Mouse (Mus musculus): ENCODE results near the gene Cda. TPM values are rescaled to one million over a fixed set of nuclear protein-coding genes. Genes with fewer than 3 reads are reported as not detected.

Cda gene
- polyA plus RNA-seq, 1 experiment: not detected

GRCm38 (mm10) chr4:138361370-138361821 lies 6.4 kb downstream of the Cda start:
- TF ChIP-seq CTCF (IDR thresholded peaks at IDR 0.05; ENCODE audit: control insufficient read depth, insufficient read depth, low read length): no peak
- TF ChIP-seq POLR2A (IDR thresholded peaks at IDR 0.05; ENCODE audit: borderline replicate concordance, control insufficient read depth, low read depth, low read length): no peak
- Histone ChIP-seq H3K27ac (ENCODE audit: control insufficient read depth, insufficient read depth, low read depth, low read length, poor library complexity) (no peak overlapping the region), H3K4me3 (replicated peaks; ENCODE audit: control insufficient read depth, low read depth, low read length) (no peak overlapping the region), H3K4me1 (ENCODE audit: control insufficient read depth, insufficient read depth, low read length) (no peaks in the 10 kb centered on the region)
- WGBS: 40% methylated on average over 11 of the region's 11 CpGs

- Histone ChIP-seq H3K4me1 (ENCODE audit: control insufficient read depth, insufficient read depth, low read length) (no peaks in the 10 kb centered on the region), H3K4me3 (replicated peaks; ENCODE audit: control insufficient read depth, low read depth, low read length) (no peak overlapping the region), H3K27ac (ENCODE audit: control insufficient read depth, insufficient read depth, low read depth, low read length, poor library complexity) (no peak overlapping the region)
- TF ChIP-seq POLR2A (IDR thresholded peaks at IDR 0.05; ENCODE audit: borderline replicate concordance, control insufficient read depth, low read depth, low read length) (no peak), CTCF (IDR thresholded peaks at IDR 0.05; ENCODE audit: control insufficient read depth, insufficient read depth, low read length) (no peak)
- 59% methylated on average over 3 of the region's 3 CpGs for WGBS
Observed at GRCm38 (mm10) chr4:138358176-138358575, 9.6 kb downstream of the Cda start.

DNA sequence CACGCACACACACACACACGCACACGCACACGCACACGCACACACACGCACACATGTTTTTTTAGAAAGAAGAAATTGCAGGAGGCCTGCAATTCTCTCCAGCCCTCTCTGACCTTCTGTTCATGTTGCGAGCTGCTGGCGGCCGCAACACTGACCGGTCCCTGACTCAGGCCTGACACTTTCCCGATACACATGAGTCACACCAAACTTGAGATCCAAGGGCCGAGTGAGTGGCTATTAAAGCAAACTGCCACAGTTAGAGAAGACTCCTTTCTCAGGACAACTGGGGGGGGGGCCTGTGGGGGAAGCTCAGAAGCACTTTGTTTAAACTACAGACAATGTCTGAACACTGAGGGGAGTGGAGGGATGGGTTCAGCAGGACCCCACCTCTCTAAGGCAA lies 11.2 kb downstream of the Cda start:
- Histone ChIP-seq H3K4me1 (ENCODE audit: control insufficient read depth, insufficient read depth, low read length) (no peaks in the 10 kb centered on the region), H3K4me3 (replicated peaks; ENCODE audit: control insufficient read depth, low read depth, low read length) (no peak overlapping the region), H3K27ac (ENCODE audit: control insufficient read depth, insufficient read depth, low read depth, low read length, poor library complexity) (no peak overlapping the region)
- WGBS: 89% methylated on average over 12 of the region's 12 CpGs
- TF ChIP-seq POLR2A (IDR thresholded peaks at IDR 0.05; ENCODE audit: borderline replicate concordance, control insufficient read depth, low read depth, low read length) (no peak), CTCF (IDR thresholded peaks at IDR 0.05; ENCODE audit: control insufficient read depth, insufficient read depth, low read length) (no peak)

GRCm38 (mm10) chr4:138356141-138356540 lies 11.7 kb downstream of the Cda start:
- H3K4me3 ChIP-seq (replicated peaks; ENCODE audit: control insufficient read depth, low read depth, low read length): no peak overlapping the region
- H3K4me1 ChIP-seq (ENCODE audit: control insufficient read depth, insufficient read depth, low read length): no peaks in the 10 kb centered on the region
- no peak overlapping the region for H3K27ac ChIP-seq (ENCODE audit: control insufficient read depth, insufficient read depth, low read depth, low read length, poor library complexity)
- 75% methylated on average over 8 of the region's 8 CpGs for WGBS
- TF ChIP-seq CTCF (IDR thresholded peaks at IDR 0.05; ENCODE audit: control insufficient read depth, insufficient read depth, low read length) (no peak), POLR2A (IDR thresholded peaks at IDR 0.05; ENCODE audit: borderline replicate concordance, control insufficient read depth, low read depth, low read length) (no peak)

DNA sequence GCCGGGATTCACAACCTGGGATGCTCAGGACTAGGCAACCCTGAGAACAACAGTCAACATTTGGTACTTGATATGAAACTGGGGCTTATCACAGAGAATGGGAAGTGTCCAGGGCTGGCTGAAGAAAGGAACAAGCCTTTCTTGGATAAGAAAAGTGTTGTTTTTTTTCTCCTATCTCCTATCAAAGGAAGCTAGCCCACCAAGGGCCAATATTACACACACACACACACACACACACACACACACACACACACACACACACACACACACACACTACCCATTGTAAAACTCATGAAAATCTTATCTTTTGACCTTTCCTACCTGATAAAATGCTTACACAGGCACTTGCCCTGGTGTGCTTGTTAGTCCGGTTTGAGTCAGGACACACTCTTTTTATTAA lies 12.3 kb downstream of the Cda start:
- TF ChIP-seq CTCF (IDR thresholded peaks at IDR 0.05; ENCODE audit: control insufficient read depth, insufficient read depth, low read length) (no peak), POLR2A (IDR thresholded peaks at IDR 0.05; ENCODE audit: borderline replicate concordance, control insufficient read depth, low read depth, low read length) (no peak)
- WGBS: 75% methylated on average over 2 of the region's 2 CpGs
- no peak overlapping the region for H3K4me3 ChIP-seq (replicated peaks; ENCODE audit: control insufficient read depth, low read depth, low read length)
- no peak overlapping the region for H3K27ac ChIP-seq (ENCODE audit: control insufficient read depth, insufficient read depth, low read depth, low read length, poor library complexity)
- no peaks in the 10 kb centered on the region for H3K4me1 ChIP-seq (ENCODE audit: control insufficient read depth, insufficient read depth, low read length)

DNA sequence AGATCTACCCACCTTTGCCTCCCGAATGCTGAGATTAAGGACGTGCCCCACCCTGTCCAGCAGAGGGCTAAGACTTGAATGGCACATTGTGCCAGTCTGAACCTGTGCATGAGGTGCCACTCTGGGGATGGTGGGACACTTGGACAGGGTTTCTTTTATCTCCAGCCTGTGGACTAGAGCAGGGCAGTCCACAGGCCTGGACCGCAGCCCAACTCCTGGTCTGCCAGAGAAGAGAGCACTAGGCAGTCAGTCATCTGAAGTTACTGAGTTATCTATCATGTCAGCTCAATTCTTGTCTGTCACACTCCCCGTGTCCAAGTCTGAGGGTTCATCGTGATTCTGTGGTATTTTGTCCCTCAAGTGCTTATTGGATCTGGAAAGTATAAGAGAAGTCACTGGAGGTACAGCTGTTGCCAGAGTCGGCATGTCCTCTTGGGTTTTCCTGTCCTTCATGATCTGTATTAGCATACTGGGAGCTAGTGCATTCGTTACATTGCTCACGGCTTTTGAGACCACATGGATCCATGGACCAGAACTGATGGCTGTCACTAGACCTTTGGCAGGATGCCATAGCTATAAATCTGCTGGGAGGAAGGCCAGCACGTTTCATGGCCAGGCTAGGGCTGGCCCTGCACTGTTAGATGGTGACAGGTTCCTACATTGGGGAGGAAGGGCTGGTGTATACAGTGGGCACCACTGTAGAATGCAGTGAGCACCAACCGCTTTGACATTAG lies 14.2 kb downstream of the Cda start:
- TF ChIP-seq CTCF (IDR thresholded peaks at IDR 0.05; ENCODE audit: control insufficient read depth, insufficient read depth, low read length) (no peak), POLR2A (IDR thresholded peaks at IDR 0.05; ENCODE audit: borderline replicate concordance, control insufficient read depth, low read depth, low read length) (no peak)
- Histone ChIP-seq H3K4me3 (replicated peaks; ENCODE audit: control insufficient read depth, low read depth, low read length) (no peak overlapping the region), H3K4me1 (ENCODE audit: control insufficient read depth, insufficient read depth, low read length) (no peaks in the 10 kb centered on the region), H3K27ac (ENCODE audit: control insufficient read depth, insufficient read depth, low read depth, low read length, poor library complexity) (no peak overlapping the region)
- WGBS: 64% methylated on average over 10 of the region's 10 CpGs

- Histone ChIP-seq H3K4me3 (replicated peaks; ENCODE audit: control insufficient read depth, low read depth, low read length) (no peak overlapping the region), H3K27ac (ENCODE audit: control insufficient read depth, insufficient read depth, low read depth, low read length, poor library complexity) (no peak overlapping the region), H3K4me1 (ENCODE audit: control insufficient read depth, insufficient read depth, low read length) (no peaks in the 10 kb centered on the region)
- TF ChIP-seq CTCF (IDR thresholded peaks at IDR 0.05; ENCODE audit: control insufficient read depth, insufficient read depth, low read length) (no peak), POLR2A (IDR thresholded peaks at IDR 0.05; ENCODE audit: borderline replicate concordance, control insufficient read depth, low read depth, low read length) (no peak)
- 85% methylated on average over 6 of the region's 6 CpGs for WGBS
Observed at GRCm38 (mm10) chr4:138352692-138353091, 15.1 kb downstream of the Cda start.

DNA sequence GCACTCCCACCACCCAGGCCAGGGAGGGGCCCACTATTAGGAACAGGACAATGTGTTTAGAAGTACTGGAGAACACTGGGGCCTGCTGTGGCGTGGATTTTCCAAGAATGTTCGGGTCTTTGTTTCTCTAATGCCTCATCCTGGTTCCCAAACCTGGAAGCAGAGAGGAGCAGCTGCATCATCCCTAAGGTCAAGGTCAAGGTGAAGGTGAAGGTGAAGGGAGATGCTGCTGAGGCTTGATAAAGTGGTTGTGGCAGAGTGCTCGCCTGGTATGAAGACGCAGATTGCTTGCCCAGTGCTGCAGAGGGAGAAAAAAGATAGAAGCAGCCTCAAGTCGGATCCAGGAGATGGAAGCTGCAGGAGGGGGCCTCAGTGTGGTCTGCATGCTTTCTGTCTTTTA lies 16.0 kb downstream of the Cda start:
- Histone ChIP-seq H3K27ac (ENCODE audit: control insufficient read depth, insufficient read depth, low read depth, low read length, poor library complexity) (no peak overlapping the region), H3K4me1 (ENCODE audit: control insufficient read depth, insufficient read depth, low read length) (no peaks in the 10 kb centered on the region), H3K4me3 (replicated peaks; ENCODE audit: control insufficient read depth, low read depth, low read length) (no peak overlapping the region)
- TF ChIP-seq CTCF (IDR thresholded peaks at IDR 0.05; ENCODE audit: control insufficient read depth, insufficient read depth, low read length) (no peak), POLR2A (IDR thresholded peaks at IDR 0.05; ENCODE audit: borderline replicate concordance, control insufficient read depth, low read depth, low read length) (no peak)
- 74% methylated on average over 5 of the region's 5 CpGs for WGBS
